Mouse (Mus musculus): ENCODE measurements at regions not wholly inside any gene's neighbourhood (a gene's known extent, or its start where the extent isn't known, plus 50 kb on each side); places are given as distances from the start of the nearest gene placed in this dataset.

GRCm38 (mm10) chr16:26849191-26849590, 142.3 kb downstream of the Gmnc start:
- TF ChIP-seq CTCF (IDR thresholded peaks at IDR 0.05; ENCODE audit: low read depth) (no peak), EP300 (IDR thresholded peaks at IDR 0.05; ENCODE audit: low read depth) (no peak)

Measured in liver, postnatal 0 days (tissue).